In genomic region chr6:18032271-18032670, GRCm38 (mm10) we compare ENCODE assay signal across 9 mouse cellular contexts. TPM values are rescaled to one million over a fixed set of nuclear protein-coding genes. Genes with fewer than 3 reads are reported as not detected.
DNase-seq lines count a peak whose midpoint lies in the region; ATAC-seq lines count a peak whose summit lies in the region.
"Had no signal": no experiment of that assay in that cellular context is flagged by ENCODE, and none has a peak within 500 bp of the region (broad histone marks: within the 10 kb centered on the region; RNA-seq: fewer than 3 reads in every experiment).

No protein-coding gene starts in this region.

- no peak for DNase-seq in heart, postnatal 4 days
- DNase-seq in forebrain, embryonic 10.5 days (ENCODE audit: extremely low spot score, low spot score): no peak
- no peak for DNase-seq in limb, embryonic 10.5 days (ENCODE audit: low spot score)
- DNase-seq in right cerebral cortex, adult 18-20 months: no peak
- no peak for DNase-seq in layer of hippocampus, adult 9-11 months
- DNase-seq in layer of hippocampus, postnatal 25 days (ENCODE audit: extremely low spot score in 1 of 2, low spot score in 1 of 2): no peak

- WGBS in heart, embryonic 15.5 days: 31% methylated on average over 6 of the region's 6 CpGs
- WGBS in forebrain, embryonic 10.5 days: 20% methylated on average over 6 of the region's 6 CpGs
- 17% methylated on average over 6 of the region's 6 CpGs for WGBS in limb, embryonic 10.5 days
- 23% methylated on average over 6 of the region's 6 CpGs for WGBS in neural tube, embryonic 12.5 days

- no peaks in the 10 kb centered on the region for H3K9me3 ChIP-seq in heart, embryonic 15.5 days (replicated peaks)
- no peaks in the 10 kb centered on the region for H3K9me3 ChIP-seq in forebrain, embryonic 10.5 days
- H3K9me3 ChIP-seq in limb, embryonic 10.5 days (replicated peaks): no peaks in the 10 kb centered on the region
- no peaks in the 10 kb centered on the region for H3K9me3 ChIP-seq in neural tube, embryonic 12.5 days

- H3K4me3 ChIP-seq in heart, embryonic 15.5 days: peak overlapping the region; percentile 59
- H3K4me3 ChIP-seq in forebrain, embryonic 10.5 days: peak overlapping the region; percentile 59
- H3K4me3 ChIP-seq in limb, embryonic 10.5 days: peak overlapping the region; percentile 64
- no peak overlapping the region; the same call in 1 of the 2 replicates for H3K4me3 ChIP-seq in neural tube, embryonic 12.5 days
- H3K4me3 ChIP-seq: erythroblast, embryonic 14.5 days had no signal

- H3K27ac ChIP-seq in heart, embryonic 15.5 days: no peak overlapping the region
- H3K27ac ChIP-seq in forebrain, embryonic 10.5 days: no peak overlapping the region
- H3K27ac ChIP-seq in limb, embryonic 10.5 days: no peak overlapping the region
- no peak overlapping the region for H3K27ac ChIP-seq in neural tube, embryonic 12.5 days

- no peaks in the 10 kb centered on the region for H3K36me3 ChIP-seq in heart, embryonic 15.5 days
- no peaks in the 10 kb centered on the region for H3K36me3 ChIP-seq in forebrain, embryonic 10.5 days (replicated peaks)
- no peaks in the 10 kb centered on the region for H3K36me3 ChIP-seq in limb, embryonic 10.5 days
- H3K36me3 ChIP-seq in neural tube, embryonic 12.5 days: no peaks in the 10 kb centered on the region

- H3K4me1 ChIP-seq in heart, embryonic 15.5 days (replicated peaks): peaks cover 21% of the 10 kb centered on the region
- H3K4me1 ChIP-seq in forebrain, embryonic 10.5 days: peaks cover 27% of the 10 kb centered on the region
- H3K4me1 ChIP-seq in limb, embryonic 10.5 days: peaks cover 26% of the 10 kb centered on the region
- H3K4me1 ChIP-seq in neural tube, embryonic 12.5 days: peaks cover 19% of the 10 kb centered on the region

- peak overlapping the region; percentile 98 for H3K4me2 ChIP-seq in heart, embryonic 15.5 days
- peak overlapping the region; percentile 92 for H3K4me2 ChIP-seq in neural tube, embryonic 12.5 days (replicated peaks)

- no peak for ATAC-seq in heart, embryonic 15.5 days (replicated peaks; ENCODE audit: insufficient number of reproducible peaks, insufficient read depth, low FRiP score, low read depth)
- ATAC-seq in neural tube, embryonic 12.5 days (ENCODE audit: low FRiP score, low read depth): no peak

- H3K9ac ChIP-seq in heart, embryonic 15.5 days: no peak overlapping the region
- no peak overlapping the region for H3K9ac ChIP-seq in neural tube, embryonic 12.5 days

- peaks cover 45% of the 10 kb centered on the region for H3K27me3 ChIP-seq in heart, embryonic 15.5 days
- H3K27me3 ChIP-seq in forebrain, embryonic 10.5 days (ENCODE audit: poor library complexity, severe bottlenecking): peaks cover 62% of the 10 kb centered on the region
- peaks cover 58% of the 10 kb centered on the region for H3K27me3 ChIP-seq in limb, embryonic 10.5 days (ENCODE audit: low read depth, poor library complexity, severe bottlenecking)
- H3K27me3 ChIP-seq in neural tube, embryonic 12.5 days (replicated peaks): peaks cover 38% of the 10 kb centered on the region

RNA-seq across cellular contexts. Expression of gene Wnt2, which starts 1.9 kb away (rescaled TPM):
- 4.3 and 7.3 TPM in 2 replicates for polyA plus RNA-seq in heart, embryonic 15.5 days (2015; fragmentation: Nextera tagmentation; extraction: Ambion mirVana)
- total RNA-seq in heart, postnatal 4 days (2021): 1 to 10 TPM; 1.6 to 1.8 TPM
- polyA plus RNA-seq in forebrain, embryonic 10.5 days (2016; fragmentation: Nextera tagmentation; extraction: Ambion mirVana): 0.26 and 0.37 TPM in 2 replicates
- polyA plus RNA-seq in limb, embryonic 10.5 days (2016; fragmentation: Nextera tagmentation; extraction: Ambion mirVana): 3.9 and 9.1 TPM in 2 replicates
- polyA plus RNA-seq in neural tube, embryonic 12.5 days (2016; fragmentation: Nextera tagmentation; extraction: Ambion mirVana): 1.2 and 1.6 TPM in 2 replicates
- total RNA-seq in layer of hippocampus, postnatal 25 days (2021): 1 to 10 TPM; 7.1 to 8.4 TPM
- polyA plus RNA-seq: erythroblast, embryonic 14.5 days had no signal
